Mouse (Mus musculus) kidney, embryonic 15.5 days (tissue): Measurements from ENCODE around the gene Pskh1. TPM values are rescaled to one million over a fixed set of nuclear protein-coding genes. Genes with fewer than 3 reads are reported as not detected.

Source experiments
- ATAC-seq: fragments of 200-750 bp; cut with Nextera tagmentation; replicated peaks from 2 replicates; pipeline ENCODE4 v1.8.0; 2017; ENCODE audit warnings: moderate TSS enrichment; ENCODE audit not compliant: low FRiP score
- H3K27ac ChIP-seq: fragments of 300-500 bp; sonication (generic); 2 replicates; pipeline ENCODE4 v1.5.1; 2015; ENCODE audit warnings: mild to moderate bottlenecking, inconsistent platforms
- H3K27me3 ChIP-seq: fragments of 300-500 bp; sonication (generic); 2 replicates; pipeline ENCODE4 v1.6.1; 2015; ENCODE audit warnings: inconsistent platforms
- H3K36me3 ChIP-seq: fragments of 300-500 bp; sonication (generic); 2 replicates; pipeline ENCODE4 v1.6.1; 2015; ENCODE audit warnings: inconsistent platforms
- H3K4me1 ChIP-seq: fragments of 300-500 bp; sonication (generic); 2 replicates; pipeline ENCODE4 v1.6.1; 2015; ENCODE audit warnings: inconsistent platforms
- H3K4me2 ChIP-seq: fragments of 300-500 bp; sonication (generic); 2 replicates; pipeline ENCODE4 v1.6.1; 2015; ENCODE audit warnings: moderate library complexity, mild to moderate bottlenecking, inconsistent platforms
- H3K4me3 ChIP-seq: fragments of 300-500 bp; sonication (generic); replicated peaks from 2 replicates; pipeline ENCODE4 v1.5.1; 2015; ENCODE audit warnings: mild to moderate bottlenecking, inconsistent platforms
- H3K9ac ChIP-seq: fragments of 300-500 bp; sonication (generic); 2 replicates; pipeline ENCODE4 v1.6.1; 2015; ENCODE audit warnings: mild to moderate bottlenecking, inconsistent platforms
- H3K9me3 ChIP-seq: fragments of 300-500 bp; sonication (generic); replicated peaks from 2 replicates; pipeline ENCODE4 v1.6.1; 2016; ENCODE audit warnings: inconsistent platforms
- WGBS: fragments of 180-500 bp; shearing (Covaris S2); methylation state at CpG from one replicate; pipeline ENCODE4 v1.1.7; 2015; ENCODE audit warnings: mixed read lengths; 5-methylcytosine and 5-hydroxymethylcytosine counted together
- polyA plus RNA-seq: library from polyadenylated mRNA; unstranded; fragments of >200 nt; fragmentation: Nextera tagmentation; extraction: Ambion mirVana; gene quantifications from 2 replicates; pipeline ENCODE4 v1.2.1, GENCODE M21; 2015

The Pskh1 gene
- 36.4 and 41.9 TPM in 2 replicates for polyA plus RNA-seq

DNA sequence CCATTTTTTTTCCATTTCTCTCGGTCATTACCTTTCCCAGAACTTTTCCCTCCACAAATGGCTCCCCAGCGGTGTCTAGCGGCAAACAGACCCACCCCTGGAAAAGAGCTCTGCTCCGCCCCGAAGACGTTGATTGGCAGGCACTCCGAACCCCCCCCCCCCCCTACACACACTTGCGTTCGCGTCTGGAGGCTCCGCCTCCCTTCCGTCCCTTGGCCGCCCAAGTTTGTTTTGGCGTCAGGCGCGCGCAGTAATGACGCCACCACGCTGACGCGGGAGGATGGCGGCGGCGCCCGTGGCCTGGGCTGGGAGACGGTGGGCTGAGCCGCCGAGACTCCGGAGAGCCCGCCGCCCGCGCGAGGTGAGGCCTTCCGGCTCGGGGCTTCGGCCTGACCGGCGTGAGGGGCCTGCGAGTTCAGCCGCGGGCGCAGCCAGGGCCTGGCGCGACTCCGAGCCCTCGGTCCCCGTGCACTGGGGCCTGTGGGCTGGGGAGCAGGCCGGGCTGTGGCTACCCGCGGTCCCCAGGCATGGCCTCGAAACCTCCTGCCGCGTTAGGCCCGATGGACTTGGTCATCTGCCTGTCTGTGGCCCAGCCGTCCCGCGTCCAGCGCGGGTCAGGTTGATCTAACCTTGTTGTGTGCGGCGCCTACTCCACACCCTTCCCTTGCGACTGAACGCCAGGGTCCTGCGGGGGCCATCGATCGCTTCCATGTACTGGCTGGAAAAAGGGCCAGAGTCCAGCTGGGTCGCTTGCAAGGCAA, at the start of gene Pskh1:
Gene Pskh1, plus strand, starts transcription at position 262 of the 761 bp plus-strand sequence.
- no peaks in the 10 kb centered on the region for H3K9me3 ChIP-seq
- H3K27ac ChIP-seq: peak within 1 kb of the TSS; percentile 91
- ATAC-seq: peak; percentile 96
- peak within 1 kb of the TSS; percentile 72 for H3K4me2 ChIP-seq
- peak within 1 kb of the TSS; percentile 94 for H3K4me3 ChIP-seq
- H3K27me3 ChIP-seq: no peaks in the 10 kb centered on the region
- under 1% methylated on average over 68 of the region's 68 CpGs for WGBS
- peak within 1 kb of the TSS; percentile 100 for H3K9ac ChIP-seq
- peaks cover 12% of the 10 kb centered on the region for H3K4me1 ChIP-seq
- H3K36me3 ChIP-seq: peaks cover 9% of the 10 kb centered on the region; the same call in 1 of the 2 replicates

DNA sequence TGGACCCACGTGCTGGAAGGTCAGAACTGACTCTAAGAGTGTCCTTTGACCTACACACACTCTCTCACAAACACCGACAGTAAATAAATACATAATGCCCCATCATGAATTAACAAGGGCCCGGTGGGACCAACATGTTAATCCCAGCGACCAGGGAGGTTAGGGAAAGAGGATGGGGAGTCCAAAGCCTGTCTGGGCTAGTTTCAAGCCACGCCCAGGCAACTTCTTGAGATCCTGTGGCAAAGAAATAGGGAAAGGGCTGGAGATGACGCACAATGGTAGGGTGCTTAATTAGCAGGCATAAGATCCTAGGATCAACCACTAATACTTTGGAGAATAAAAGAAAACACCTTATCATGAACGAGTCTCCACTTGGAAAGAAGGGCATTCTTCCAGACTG, 49.6 kb upstream of the Pskh1 start:
- Histone ChIP-seq H3K9ac (0 out of 2 replicates have a peak overlapping the region, but pooled peaks have one; percentile 26), H3K27me3 (no peaks in the 10 kb centered on the region), H3K9me3 (no peaks in the 10 kb centered on the region), H3K4me3 (peak overlapping the region; percentile 21), H3K27ac (no peak overlapping the region), H3K36me3 (peaks cover 44% of the 10 kb centered on the region), H3K4me1 (peaks cover 13% of the 10 kb centered on the region), H3K4me2 (peak overlapping the region; percentile 45)
- ATAC-seq: no peak
- 80% methylated on average over 7 of the region's 7 CpGs for WGBS

DNA sequence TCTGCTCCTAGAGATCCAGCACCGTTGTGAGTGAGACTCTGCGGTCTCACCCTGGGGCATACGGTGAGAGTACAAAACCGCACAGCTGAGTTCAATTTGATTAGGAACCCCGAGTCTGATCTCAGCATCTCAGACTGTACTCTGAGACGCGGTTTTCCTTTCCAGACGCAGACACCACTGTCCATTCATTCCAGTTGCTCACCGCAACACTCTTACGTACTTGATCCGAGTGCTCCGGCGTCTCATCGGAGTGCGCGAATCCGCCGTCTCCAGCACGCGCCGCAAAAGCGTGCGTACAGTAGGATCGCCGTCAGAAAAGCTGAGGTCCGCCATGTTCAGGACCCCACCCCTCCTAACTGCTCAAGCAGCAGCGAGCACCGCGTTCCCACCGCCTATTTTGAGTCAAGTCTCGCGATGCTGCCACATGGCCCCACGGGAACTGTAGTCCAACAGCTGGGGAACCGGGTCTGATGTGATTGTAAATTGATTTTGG, 48.5 kb upstream of the Pskh1 start:
- H3K9me3 ChIP-seq: no peaks in the 10 kb centered on the region
- WGBS: under 1% methylated on average over 34 of the region's 34 CpGs
- H3K27me3 ChIP-seq: no peaks in the 10 kb centered on the region
- H3K4me2 ChIP-seq: peak overlapping the region; percentile 64
- peak overlapping the region; percentile 78 for H3K9ac ChIP-seq
- H3K36me3 ChIP-seq: peaks cover 33% of the 10 kb centered on the region
- H3K4me1 ChIP-seq: peaks cover 24% of the 10 kb centered on the region
- ATAC-seq: peak; percentile 78
- peak overlapping the region; percentile 86 for H3K4me3 ChIP-seq
- peak overlapping the region; percentile 78 for H3K27ac ChIP-seq

DNA sequence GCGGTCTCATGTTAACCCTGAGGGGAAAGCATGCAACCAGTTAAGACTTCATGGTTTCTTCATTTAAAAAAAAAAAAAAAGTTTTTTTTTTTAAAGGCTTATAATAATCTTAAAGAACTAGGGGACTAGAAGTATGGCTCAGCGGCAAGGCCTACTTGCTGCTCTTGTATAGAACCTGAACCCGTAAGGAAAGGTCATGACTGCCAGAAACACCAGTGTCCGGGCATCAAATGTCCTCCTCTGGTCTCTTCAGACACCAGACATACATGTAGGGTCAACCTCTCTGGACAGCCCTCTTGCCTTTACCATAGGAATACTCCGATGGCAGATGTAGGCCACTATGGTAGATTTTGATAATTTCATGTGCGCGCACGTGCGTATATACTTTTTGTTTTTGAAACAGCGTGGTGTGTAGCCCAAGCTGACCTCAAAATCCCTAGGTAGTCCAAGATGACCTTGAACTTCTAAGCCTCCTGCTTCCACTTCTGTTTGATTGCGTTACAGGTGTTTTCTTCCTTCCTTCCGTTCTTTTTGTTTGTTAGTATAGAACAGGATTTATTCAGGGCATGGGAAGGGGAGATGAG, 48.0 kb upstream of the Pskh1 start:
- Histone ChIP-seq H3K36me3 (peaks cover 27% of the 10 kb centered on the region), H3K4me2 (peak overlapping the region; percentile 64; the same call in 1 of the 2 replicates), H3K27ac (no peak overlapping the region), H3K4me1 (peaks cover 29% of the 10 kb centered on the region), H3K9ac (no peak overlapping the region), H3K4me3 (peak overlapping the region; percentile 86), H3K9me3 (no peaks in the 10 kb centered on the region), H3K27me3 (no peaks in the 10 kb centered on the region)
- WGBS: 82% methylated on average over 12 of the region's 12 CpGs
- no peak for ATAC-seq

DNA sequence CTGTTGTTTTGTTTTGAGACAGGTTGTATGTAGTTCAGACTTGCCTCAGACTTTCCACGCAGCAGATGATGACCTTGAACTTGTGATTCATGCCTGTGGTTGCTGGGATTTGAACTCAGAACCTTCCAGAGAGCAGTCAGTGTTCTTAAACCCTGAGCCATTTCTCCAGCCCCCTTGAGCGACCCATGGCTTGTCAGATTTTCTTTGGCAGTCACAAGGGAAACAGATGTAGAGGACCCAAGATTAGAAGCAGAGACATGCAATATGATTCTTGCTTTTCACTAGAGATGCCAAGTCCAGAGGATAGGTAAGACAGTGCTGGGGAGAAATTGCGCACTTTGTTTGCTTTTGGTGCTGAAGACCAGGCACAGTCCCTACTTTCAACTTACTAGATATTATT, 47.1 kb upstream of the Pskh1 start, which contains the start of gene Cenpt:
Gene Cenpt, minus strand, starts transcription at position 101 of the 400 bp plus-strand sequence.
- no peaks in the 10 kb centered on the region for H3K27me3 ChIP-seq
- no peaks in the 10 kb centered on the region for H3K9me3 ChIP-seq
- H3K4me3 ChIP-seq: peak within 1 kb of the TSS; percentile 86
- H3K9ac ChIP-seq: no peak within 1 kb of the TSS
- H3K27ac ChIP-seq: no peak within 1 kb of the TSS
- H3K4me1 ChIP-seq: peaks cover 39% of the 10 kb centered on the region
- H3K4me2 ChIP-seq: 0 out of 2 replicates have a peak within 1 kb of the TSS, but pooled peaks have one; percentile 64
- peaks cover 24% of the 10 kb centered on the region for H3K36me3 ChIP-seq
- WGBS: 93% methylated on average over 3 of the region's 3 CpGs
- ATAC-seq: no peak

DNA sequence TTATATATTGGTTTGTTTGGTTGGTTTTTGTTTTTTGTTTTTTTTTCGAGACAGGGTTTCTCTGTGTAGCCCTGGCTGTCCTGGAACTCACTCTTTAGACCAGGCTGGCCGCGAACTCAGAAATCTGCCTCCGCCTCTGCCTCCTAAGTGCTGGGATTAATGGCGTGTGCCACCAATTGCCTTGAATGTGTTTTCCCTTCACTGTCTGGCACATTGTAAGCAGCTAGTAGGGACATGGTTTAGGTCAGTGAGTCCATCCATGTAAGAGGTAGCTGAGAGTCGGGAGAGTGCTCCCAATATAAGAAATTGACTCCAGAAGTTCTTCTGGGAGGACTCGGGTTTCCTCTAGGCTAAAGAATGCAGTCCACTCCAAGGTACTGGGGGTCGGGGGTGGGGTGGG, 45.9 kb upstream of the Pskh1 start:
- Histone ChIP-seq H3K27ac (peak overlapping the region; percentile 89), H3K27me3 (no peaks in the 10 kb centered on the region), H3K4me3 (peak overlapping the region; percentile 75), H3K9ac (no peak overlapping the region), H3K9me3 (no peaks in the 10 kb centered on the region), H3K4me2 (peak overlapping the region; percentile 89), H3K36me3 (peaks cover 22% of the 10 kb centered on the region), H3K4me1 (peaks cover 50% of the 10 kb centered on the region)
- no peak for ATAC-seq
- 23% methylated on average over 8 of the region's 8 CpGs for WGBS

DNA sequence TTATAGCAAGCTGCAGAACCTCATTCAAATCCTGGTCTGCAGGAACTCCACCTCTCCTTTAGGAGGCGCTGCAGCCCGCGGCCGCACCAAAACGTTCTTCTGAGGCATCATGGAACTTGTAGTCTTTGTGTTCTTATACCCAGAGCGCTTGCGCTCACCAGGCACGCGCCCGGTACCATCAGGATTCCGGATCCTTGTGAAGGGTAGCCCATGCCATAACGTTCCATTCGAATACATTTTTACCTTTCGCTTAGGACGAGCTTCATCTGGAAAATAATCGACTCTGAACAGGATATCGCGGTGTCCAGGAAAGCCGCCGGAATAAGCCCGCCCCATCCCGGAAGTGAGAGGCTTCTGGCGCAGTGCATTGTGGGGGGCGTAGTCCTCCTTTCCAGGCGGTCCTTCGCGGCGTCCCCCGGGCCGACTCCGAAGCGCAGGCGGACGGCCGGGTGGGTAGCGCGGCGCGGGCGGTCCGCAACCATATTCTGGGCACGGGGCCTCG, 45.5 kb upstream of the Pskh1 start, which contains the start of gene Thap11:
Gene Thap11, plus strand, starts transcription at position 418 of the 502 bp plus-strand sequence.
- Histone ChIP-seq H3K27ac (peak within 1 kb of the TSS; percentile 89), H3K36me3 (peaks cover 17% of the 10 kb centered on the region), H3K27me3 (no peaks in the 10 kb centered on the region), H3K9ac (peak within 1 kb of the TSS; percentile 69), H3K4me3 (peak within 1 kb of the TSS; percentile 75), H3K4me2 (peak within 1 kb of the TSS; percentile 89), H3K4me1 (peaks cover 54% of the 10 kb centered on the region), H3K9me3 (no peaks in the 10 kb centered on the region)
- 0% methylated on average over 43 of the region's 43 CpGs for WGBS
- peak; percentile 92 for ATAC-seq

DNA sequence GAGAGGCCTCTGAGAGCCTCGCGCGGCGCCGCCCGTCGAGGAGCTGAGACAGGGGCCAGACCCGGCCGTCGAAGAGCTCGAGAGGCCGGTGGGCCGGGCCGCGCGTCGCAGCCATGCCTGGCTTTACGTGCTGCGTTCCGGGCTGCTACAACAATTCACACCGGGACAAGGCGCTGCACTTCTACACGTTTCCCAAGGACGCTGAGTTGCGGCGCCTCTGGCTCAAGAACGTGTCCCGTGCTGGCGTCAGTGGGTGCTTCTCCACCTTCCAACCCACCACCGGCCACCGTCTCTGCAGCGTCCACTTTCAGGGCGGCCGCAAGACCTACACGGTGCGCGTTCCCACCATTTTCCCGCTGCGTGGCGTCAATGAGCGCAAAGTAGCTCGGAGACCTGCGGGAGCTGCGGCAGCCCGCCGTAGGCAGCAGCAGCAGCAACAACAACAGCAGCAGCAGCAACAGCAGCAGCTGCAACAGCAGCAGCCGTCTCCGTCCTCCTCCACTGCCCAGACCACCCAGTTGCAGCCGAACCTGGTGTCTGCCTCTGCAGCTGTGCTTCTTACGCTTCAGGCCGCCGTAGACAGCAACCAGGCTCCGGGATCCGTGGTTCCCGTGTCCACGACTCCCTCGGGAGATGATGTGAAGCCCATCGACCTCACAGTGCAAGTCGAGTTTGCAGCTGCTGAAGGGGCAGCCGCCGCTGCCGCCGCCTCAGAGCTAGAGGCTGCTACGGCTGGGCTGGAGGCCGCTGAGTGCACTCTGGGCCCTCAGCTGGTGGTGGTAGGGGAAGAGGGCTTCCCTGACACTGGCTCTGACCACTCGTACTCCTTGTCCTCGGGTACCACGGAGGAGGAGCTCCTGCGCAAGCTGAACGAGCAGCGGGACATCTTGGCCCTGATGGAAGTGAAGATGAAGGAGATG, 44.7 kb upstream of the Pskh1 start:
- Histone ChIP-seq H3K27ac (peak overlapping the region; percentile 89), H3K27me3 (no peaks in the 10 kb centered on the region), H3K4me3 (peak overlapping the region; percentile 75), H3K9ac (peak overlapping the region; percentile 69), H3K4me1 (peaks cover 55% of the 10 kb centered on the region), H3K36me3 (peaks cover 15% of the 10 kb centered on the region), H3K4me2 (peak overlapping the region; percentile 89), H3K9me3 (no peaks in the 10 kb centered on the region)
- ATAC-seq: peak; percentile 59
- under 1% methylated on average over 71 of the region's 71 CpGs for WGBS

DNA sequence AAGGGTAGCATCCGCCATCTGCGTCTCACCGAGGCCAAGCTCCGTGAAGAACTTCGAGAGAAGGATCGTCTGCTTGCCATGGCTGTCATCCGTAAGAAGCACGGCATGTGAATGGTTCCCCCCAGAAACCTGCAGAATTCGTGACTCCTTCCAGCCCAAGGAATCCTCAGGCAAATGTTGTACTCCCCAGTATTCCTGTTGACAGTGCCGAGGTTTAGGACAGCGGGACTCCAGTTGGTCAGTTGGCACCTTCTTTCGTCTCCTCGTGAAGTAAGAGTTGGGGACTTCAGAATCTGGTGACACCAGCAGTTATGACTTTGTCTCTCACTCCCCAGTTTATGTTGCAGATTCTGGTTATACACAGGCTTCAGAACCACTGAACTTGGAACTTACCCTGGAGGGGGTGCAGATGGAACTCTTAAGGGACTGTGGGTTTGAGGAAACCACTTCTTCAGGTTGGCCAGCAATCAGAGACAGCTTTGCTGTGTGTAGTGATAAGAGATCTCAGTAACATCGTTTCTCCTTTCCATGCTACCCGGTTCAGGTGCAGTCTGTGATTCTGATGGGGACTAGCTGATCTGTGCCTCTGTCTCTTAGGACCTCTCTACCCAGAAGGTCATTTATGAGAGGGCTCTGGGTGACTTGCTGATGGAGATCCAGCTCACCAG, 43.9 kb upstream of the Pskh1 start:
- H3K27me3 ChIP-seq: no peaks in the 10 kb centered on the region
- peak overlapping the region; percentile 69 for H3K9ac ChIP-seq
- ATAC-seq: no peak
- peak overlapping the region; percentile 75 for H3K4me3 ChIP-seq
- H3K4me1 ChIP-seq: peaks cover 51% of the 10 kb centered on the region
- peaks cover 15% of the 10 kb centered on the region for H3K36me3 ChIP-seq
- H3K9me3 ChIP-seq: no peaks in the 10 kb centered on the region
- peak overlapping the region; percentile 89 for H3K27ac ChIP-seq
- 14% methylated on average over 15 of the region's 15 CpGs for WGBS
- peak overlapping the region; percentile 89 for H3K4me2 ChIP-seq

DNA sequence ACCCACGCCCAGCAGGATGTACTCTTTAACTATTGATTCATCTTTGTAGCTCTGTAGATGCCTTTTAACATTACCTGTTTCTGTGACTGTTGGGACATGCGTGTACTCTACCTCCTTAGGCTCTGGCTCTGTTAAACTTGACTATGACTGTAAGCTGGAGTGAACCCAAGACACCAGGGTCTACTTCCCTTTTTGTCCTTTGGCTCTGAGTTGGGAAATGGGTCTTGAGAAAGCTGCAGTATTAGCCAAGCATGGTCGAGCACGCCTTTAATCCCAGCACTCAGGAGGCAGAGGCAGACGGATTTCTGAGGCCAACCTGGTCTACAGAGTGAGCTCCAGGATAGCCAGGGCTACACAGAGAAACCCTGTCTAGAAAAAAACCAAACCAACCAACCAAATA, 41.7 kb upstream of the Pskh1 start:
- Histone ChIP-seq H3K36me3 (peaks cover 18% of the 10 kb centered on the region), H3K9ac (no peak overlapping the region), H3K27ac (peak overlapping the region; percentile 89; the same call in 1 of the 2 replicates), H3K4me1 (peaks cover 68% of the 10 kb centered on the region), H3K4me2 (no peak overlapping the region), H3K9me3 (no peaks in the 10 kb centered on the region), H3K4me3 (no peak overlapping the region), H3K27me3 (no peaks in the 10 kb centered on the region)
- no peak for ATAC-seq
- 86% methylated on average over 5 of the region's 5 CpGs for WGBS

DNA sequence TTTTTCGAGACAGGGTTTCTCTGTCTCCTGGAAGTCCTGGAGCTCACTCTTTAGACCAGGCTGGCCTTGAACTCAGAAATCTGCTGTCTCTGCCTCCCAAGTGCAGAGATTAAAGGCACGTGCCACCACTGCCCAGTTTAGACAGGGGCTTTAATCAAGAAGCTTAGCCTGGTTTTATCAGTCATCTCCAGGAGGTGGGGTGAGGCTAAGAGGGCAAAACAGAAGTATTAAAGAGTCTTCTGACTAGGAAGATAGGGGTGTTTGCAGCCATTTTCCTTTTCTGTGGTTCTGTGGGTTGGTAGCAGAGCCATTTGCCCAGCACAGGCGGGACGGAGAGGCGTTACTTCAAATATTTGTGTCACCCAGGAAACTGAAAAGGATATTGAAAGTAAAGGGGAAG, 40.9 kb upstream of the Pskh1 start:
- Histone ChIP-seq H3K27ac (peak overlapping the region; percentile 89), H3K27me3 (no peaks in the 10 kb centered on the region), H3K4me1 (peaks cover 74% of the 10 kb centered on the region), H3K4me3 (peak overlapping the region; percentile 94; the same call in 1 of the 2 replicates), H3K9me3 (no peaks in the 10 kb centered on the region), H3K9ac (no peak overlapping the region), H3K36me3 (peaks cover 21% of the 10 kb centered on the region), H3K4me2 (0 out of 2 replicates have a peak overlapping the region, but pooled peaks have one; percentile 53)
- ATAC-seq: no peak
- 78% methylated on average over 5 of the region's 5 CpGs for WGBS
